Mouse (Mus musculus) small intestine, adult 2 months (tissue): ENCODE results near the gene Sept9.

Experiments used
- CTCF ChIP-seq: fragments of 200-500 bp; IDR thresholded peaks from 2 replicates; pipeline ENCODE4 v1.5.1; 2012; ENCODE audit warnings: low read depth, mild to moderate bottlenecking, control low read depth, inconsistent platforms, low read length, moderate library complexity, mixed read lengths; ENCODE audit not compliant: insufficient replicate concordance, insufficient read length; ENCODE audit errors: extremely low read depth
- POLR2A ChIP-seq: fragments of 200-500 bp; IDR thresholded peaks from 2 replicates; pipeline ENCODE4 v1.6.1; 2012; ENCODE audit warnings: low read depth, mild to moderate bottlenecking, control low read depth, inconsistent platforms, low read length, moderate library complexity

- TF ChIP-seq POLR2A = no peak
- no peak for TF ChIP-seq CTCF
Measured at GRCm38 (mm10) chr11:117232886-117233458, 33.5 kb downstream of the Sept9 start.
